Mouse (Mus musculus): Measurements from ENCODE around the gene Gmpr2. TPM values are rescaled to one million over a fixed set of nuclear protein-coding genes. Genes with fewer than 3 reads are reported as not detected.

Gmpr2 gene
- polyA plus RNA-seq, 1 experiment from 2014 or later, result 35.9 TPM

GRCm38 (mm10) chr14:55711786-55712185 is 40.0 kb downstream of the Gmpr2 start:
- H3K27me3 ChIP-seq, result no peaks in the 10 kb centered on the region
- ATAC-seq (no peak), DNase-seq (ENCODE audit: low read depth, low spot score) (no peak)
- ChIA-PET CTCF (interaction anchor here (1.3 to 1.4 kb wide), 2 partner anchors 11 to 37 kb away, joined by 3 to 4 read pairs; no protein-coding TSS in a partner anchor), POLR2A (interaction anchor here (0.5 kb wide), 1 partner anchor 47 kb away, joined by 5 read pairs; no protein-coding TSS in a partner anchor)
- TF ChIP-seq CTCF (IDR thresholded peaks at IDR 0.05), result no peak
- in situ Hi-C loops (cut with MboI; ENCODE audit: low pct_unique_long_range_greater_than_20kb), result no loop called here

- ATAC-seq (no peak), DNase-seq (ENCODE audit: low read depth, low spot score) (no peak)
- no peaks in the 10 kb centered on the region for H3K27me3 ChIP-seq
- ChIA-PET POLR2A (interaction anchor here (1.2 kb wide), 1 partner anchor 12 kb away, joined by 3 read pairs; no protein-coding TSS in a partner anchor), CTCF (interaction anchor here (1.1 to 1.4 kb wide), 3 partner anchors 12 to 30 kb away, joined by 3 to 4 read pairs (median 4); no protein-coding TSS in a partner anchor)
- no peak for TF ChIP-seq CTCF (IDR thresholded peaks at IDR 0.05)
- in situ Hi-C loops (cut with MboI; ENCODE audit: low pct_unique_long_range_greater_than_20kb), result no loop called here
Measured at GRCm38 (mm10) chr14:55713007-55713728, 41.4 kb downstream of the Gmpr2 start.

- POLR2A ChIA-PET, result interaction anchor here (0.9 to 1.2 kb wide), 2 partner anchors 10 to 13 kb away, joined by 3 read pairs; no protein-coding TSS in a partner anchor
- TF ChIP-seq CTCF (IDR thresholded peaks at IDR 0.05), result no peak
- CTCF ChIA-PET, result interaction anchor here (1.1 to 1.7 kb wide), 3 partner anchors 22 to 29 kb away, joined by 3 to 5 read pairs (median 4); no protein-coding TSS in a partner anchor
- H3K27me3 ChIP-seq, result no peaks in the 10 kb centered on the region
- ATAC-seq, result no peak
- in situ Hi-C loops (cut with MboI; ENCODE audit: low pct_unique_long_range_greater_than_20kb), result no loop called here
- DNase-seq (ENCODE audit: low read depth, low spot score), result no peak
Measured at GRCm38 (mm10) chr14:55713729-55714122, 42.0 kb downstream of the Gmpr2 start, which contains the start of gene Tgm1. Gene Tgm1, minus strand, starts transcription at chr14:55713926.

- POLR2A ChIA-PET, result interaction anchor here (0.7 kb wide), 1 partner anchor 28 kb away, joined by 6 read pairs; no protein-coding TSS in a partner anchor
- TF ChIP-seq CTCF (IDR thresholded peaks at IDR 0.05), result no peak
- DNase-seq (ENCODE audit: low read depth, low spot score) (no peak), ATAC-seq (peak; percentile 24)
- CTCF ChIA-PET, result interaction anchor here (1.7 to 3.0 kb wide), 2 partner anchors 28 to 33 kb away, joined by 5 to 20 read pairs; partner anchors contain the start of gene Tinf2
- no peaks in the 10 kb centered on the region for H3K27me3 ChIP-seq
- in situ Hi-C loops (cut with MboI; ENCODE audit: low pct_unique_long_range_greater_than_20kb), result no loop called here
Measured at GRCm38 (mm10) chr14:55714893-55715292, 43.2 kb downstream of the Gmpr2 start.

GRCm38 (mm10) chr14:55716271-55716670 is 44.5 kb downstream of the Gmpr2 start:
- DNase-seq (ENCODE audit: low read depth, low spot score) (no peak), ATAC-seq (peak; percentile 4)
- ChIA-PET CTCF (interaction anchor here (1.4 to 3.0 kb wide), 4 partner anchors 15 to 35 kb away, joined by 3 to 20 read pairs (median 7); partner anchors contain the start of gene Tinf2), POLR2A (interaction anchor here (1.0 to 1.4 kb wide), 2 partner anchors 9 to 16 kb away, joined by 3 read pairs; no protein-coding TSS in a partner anchor)
- no peaks in the 10 kb centered on the region for H3K27me3 ChIP-seq
- no peak for TF ChIP-seq CTCF (IDR thresholded peaks at IDR 0.05)
- in situ Hi-C loops (cut with MboI; ENCODE audit: low pct_unique_long_range_greater_than_20kb), result no loop called here

GRCm38 (mm10) chr14:55716884-55717283 is 45.1 kb downstream of the Gmpr2 start:
- CTCF ChIA-PET, result interaction anchor here (1.4 to 3.0 kb wide), 4 partner anchors 14 to 35 kb away, joined by 3 to 20 read pairs (median 7); partner anchors contain the start of gene Tinf2

GRCm38 (mm10) chr14:55719737-55720136 is 48.0 kb downstream of the Gmpr2 start:
- no peaks in the 10 kb centered on the region for H3K27me3 ChIP-seq
- ATAC-seq (no peak), DNase-seq (ENCODE audit: low read depth, low spot score) (no peak)
- in situ Hi-C loops (cut with MboI; ENCODE audit: low pct_unique_long_range_greater_than_20kb), result no loop called here
- ChIA-PET POLR2A (no interaction called here), CTCF (no interaction called here)
- TF ChIP-seq CTCF (IDR thresholded peaks at IDR 0.05), result no peak

More at GRCm38 (mm10) chr14:55716884-55717283, 45.1 kb downstream of the Gmpr2 start:
- ATAC-seq (peak; percentile 85), DNase-seq (ENCODE audit: low read depth, low spot score) (peak; percentile 85)
- H3K27me3 ChIP-seq, result no peaks in the 10 kb centered on the region
- TF ChIP-seq CTCF (IDR thresholded peaks at IDR 0.05), result no peak
- POLR2A ChIA-PET, result interaction anchor here (0.8 to 1.4 kb wide), 3 partner anchors 8 to 30 kb away, joined by 3 read pairs; no protein-coding TSS in a partner anchor
- in situ Hi-C loops (cut with MboI; ENCODE audit: low pct_unique_long_range_greater_than_20kb), result no loop called here

- no peak for ATAC-seq
Measured at GRCm38 (mm10) chr14:55720666-55721065, 48.9 kb downstream of the Gmpr2 start.

GRCm38 (mm10) chr14:55721076-55721475 is 49.3 kb downstream of the Gmpr2 start:
- DNase-seq (ENCODE audit: low read depth, low spot score), result no peak
- no peaks in the 10 kb centered on the region for H3K27me3 ChIP-seq
- POLR2A ChIA-PET, result no interaction called here
- ATAC-seq, result no peak
- CTCF ChIA-PET, result interaction anchor here (1.0 to 3.3 kb wide), 6 partner anchors 14 to 39 kb away, joined by 3 to 15 read pairs (median 5); partner anchors contain the start of gene Tinf2
- in situ Hi-C loops (cut with MboI; ENCODE audit: low pct_unique_long_range_greater_than_20kb), result no loop called here
- TF ChIP-seq CTCF (IDR thresholded peaks at IDR 0.05), result no peak

More at GRCm38 (mm10) chr14:55720666-55721065, 48.9 kb downstream of the Gmpr2 start:
- no peaks in the 10 kb centered on the region for H3K27me3 ChIP-seq
- ChIA-PET POLR2A (no interaction called here), CTCF (interaction anchor here (1.0 to 3.3 kb wide), 4 partner anchors 14 to 39 kb away, joined by 5 to 15 read pairs (median 6); partner anchors contain the start of gene Tinf2)
- TF ChIP-seq CTCF (IDR thresholded peaks at IDR 0.05), result no peak
- in situ Hi-C loops (cut with MboI; ENCODE audit: low pct_unique_long_range_greater_than_20kb), result no loop called here
- no peak for DNase-seq (ENCODE audit: low read depth, low spot score)

GRCm38 (mm10) chr14:55721700-55722437 is 50.1 kb downstream of the Gmpr2 start, which contains the start of gene Rabggta:
Gene Rabggta, minus strand, starts transcription at chr14:55722263.
- in situ Hi-C loops (cut with MboI; ENCODE audit: low pct_unique_long_range_greater_than_20kb), result no loop called here
- POLR2A ChIA-PET, result no interaction called here
- no peak for TF ChIP-seq CTCF (IDR thresholded peaks at IDR 0.05)
- CTCF ChIA-PET, result interaction anchor here (0.8 to 3.3 kb wide), 11 partner anchors 9 to 69 kb away, joined by 3 to 15 read pairs (median 3); partner anchors contain the start of gene Tinf2
- DNase-seq (ENCODE audit: low read depth, low spot score) (no peak), ATAC-seq (peak; percentile 62)
- H3K27me3 ChIP-seq, result no peaks in the 10 kb centered on the region

All from Patski (cell line).